Mouse (Mus musculus) embryonic fibroblast, embryonic 13.5 days (primary cell): ENCODE results near the gene Hepacam.

Source experiments
- CTCF ChIP-seq: IDR thresholded peaks from 2 replicates; pipeline ENCODE4 v1.5.1; 2011; ENCODE audit warnings: mild to moderate bottlenecking, control low read depth, low read length, moderate library complexity, borderline replicate concordance; ENCODE audit not compliant: insufficient read depth
- POLR2A ChIP-seq: IDR thresholded peaks from 2 replicates; pipeline ENCODE4 v1.6.1; 2011; ENCODE audit warnings: low read depth, mild to moderate bottlenecking, control low read depth, low read length, moderate library complexity

GRCm38 (mm10) chr9:37375718-37376117 is 8.6 kb downstream of the Hepacam start:
- no peak for TF ChIP-seq CTCF
- TF ChIP-seq POLR2A = no peak
